Mouse (Mus musculus) heart, embryonic 14.5 days (tissue): ENCODE data around the gene Brf1. TPM values are rescaled to one million over a fixed set of nuclear protein-coding genes. Genes with fewer than 3 reads are reported as not detected.

Source experiments
- ATAC-seq: fragments of 200-750 bp; cut with Nextera tagmentation; 2 replicates; pipeline ENCODE4 v1.8.0; 2017; ENCODE audit warnings: low read depth, moderate TSS enrichment; ENCODE audit not compliant: insufficient number of reproducible peaks, insufficient read depth, low FRiP score
- H3K27ac ChIP-seq, 2 experiments: fragments of 200-500 bp in 1 of 2; fragments of 300-500 bp in 1 of 2; sonication (generic) in 1 of 2; replicated peaks in 1 of 2; 2 replicates each; pipeline ENCODE4 v1.5.1; 2012 to 2014; ENCODE audit warnings: low read depth in 2 of 2, low read length in 2 of 2, control low read depth in 1 of 2, mild to moderate bottlenecking in 1 of 2, mixed read lengths in 1 of 2; ENCODE audit not compliant: control insufficient read depth in 1 of 2, insufficient read depth in 1 of 2
- H3K27me3 ChIP-seq: fragments of 300-500 bp; sonication (generic); 2 replicates; pipeline ENCODE4 v1.6.1; 2014; ENCODE audit warnings: mild to moderate bottlenecking, low read length, control low read depth; ENCODE audit not compliant: control insufficient read depth, insufficient read depth
- H3K36me3 ChIP-seq: fragments of 300-500 bp; sonication (generic); 2 replicates; pipeline ENCODE4 v1.6.1; 2014; ENCODE audit warnings: mild to moderate bottlenecking, control low read depth, low read length, mixed read lengths; ENCODE audit not compliant: control insufficient read depth, insufficient read depth
- H3K4me1 ChIP-seq, 2 experiments: fragments of 200-500 bp in 1 of 2; fragments of 300-500 bp in 1 of 2; sonication (generic) in 1 of 2; 2 replicates each; pipeline ENCODE4 v1.6.1; 2012 to 2014; ENCODE audit warnings: low read length in 2 of 2, control low read depth in 1 of 2, mixed read lengths in 1 of 2; ENCODE audit not compliant: control insufficient read depth in 2 of 2, insufficient read depth in 2 of 2
- H3K4me2 ChIP-seq: fragments of 300-500 bp; sonication (generic); 2 replicates; pipeline ENCODE4 v1.6.1; 2014; ENCODE audit warnings: mild to moderate bottlenecking, low read length
- H3K4me3 ChIP-seq, 2 experiments: fragments of 200-500 bp in 1 of 2; fragments of 300-500 bp in 1 of 2; sonication (generic) in 1 of 2; 2 replicates each; pipeline ENCODE4 v1.5.1; 2012 to 2014; ENCODE audit warnings: low read length in 2 of 2, mild to moderate bottlenecking in 2 of 2, control low read depth in 1 of 2, low read depth in 1 of 2, moderate library complexity in 1 of 2; ENCODE audit not compliant: control insufficient read depth in 1 of 2, insufficient read depth in 1 of 2
- H3K9ac ChIP-seq: fragments of 300-500 bp; sonication (generic); 2 replicates; pipeline ENCODE4 v1.6.1; 2014; ENCODE audit warnings: mild to moderate bottlenecking, low read length
- H3K9me3 ChIP-seq: fragments of 300-500 bp; sonication (generic); 2 replicates; pipeline ENCODE4 v1.6.1; 2016; ENCODE audit warnings: low read length, control low read depth; ENCODE audit not compliant: control insufficient read depth
- WGBS: fragments of 180-500 bp; shearing (Covaris S2); extraction: QIAGEN DNeasy Blood & Tissue Kit; methylation state at CpG from one replicate; pipeline ENCODE4 v1.1.7; 2014; 5-methylcytosine and 5-hydroxymethylcytosine counted together
- polyA plus RNA-seq: library from polyadenylated mRNA; unstranded; fragments of >200 nt; fragmentation: Nextera tagmentation; extraction: Ambion mirVana; gene quantifications from 2 replicates; pipeline ENCODE4 v1.2.1, GENCODE M21; 2014

Brf1 gene
- polyA plus RNA-seq, 1 experiment from 2014 or later = 40.5 TPM

DNA sequence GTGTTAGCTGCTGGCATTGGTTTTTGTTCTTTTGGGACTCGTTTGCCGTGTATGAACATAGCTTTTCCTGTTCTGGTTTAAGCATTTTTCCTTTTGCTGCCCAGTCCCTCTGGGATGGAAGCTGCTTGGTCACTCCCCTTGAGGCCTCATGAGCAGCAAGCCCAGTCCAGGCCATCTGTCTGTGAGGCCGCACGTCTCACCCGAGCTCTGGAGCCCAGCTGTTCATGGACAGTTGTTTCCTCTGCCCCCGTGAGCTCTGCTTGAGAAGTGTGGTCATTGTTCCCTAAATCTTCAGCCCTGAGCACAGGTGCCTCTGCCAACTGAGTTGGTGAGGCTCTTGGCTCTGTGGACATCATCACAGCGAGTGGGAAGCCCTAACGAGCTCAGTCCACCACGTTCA, 28.4 kb upstream of the Brf1 start:
- H3K36me3 ChIP-seq = no peaks in the 10 kb centered on the region
- no peak overlapping the region for H3K4me3 ChIP-seq
- H3K4me2 ChIP-seq = no peak overlapping the region
- ATAC-seq = no peak
- WGBS = 79% methylated on average over 9 of the region's 9 CpGs
- peaks cover 4% of the 10 kb centered on the region; the same call in 1 of the 2 replicates for H3K9me3 ChIP-seq
- H3K27me3 ChIP-seq = no peaks in the 10 kb centered on the region
- H3K4me1 ChIP-seq = peaks cover 28 to 42% of the 10 kb centered on the region in 2 experiments
- H3K27ac ChIP-seq = no peak overlapping the region
- no peak overlapping the region for H3K9ac ChIP-seq

DNA sequence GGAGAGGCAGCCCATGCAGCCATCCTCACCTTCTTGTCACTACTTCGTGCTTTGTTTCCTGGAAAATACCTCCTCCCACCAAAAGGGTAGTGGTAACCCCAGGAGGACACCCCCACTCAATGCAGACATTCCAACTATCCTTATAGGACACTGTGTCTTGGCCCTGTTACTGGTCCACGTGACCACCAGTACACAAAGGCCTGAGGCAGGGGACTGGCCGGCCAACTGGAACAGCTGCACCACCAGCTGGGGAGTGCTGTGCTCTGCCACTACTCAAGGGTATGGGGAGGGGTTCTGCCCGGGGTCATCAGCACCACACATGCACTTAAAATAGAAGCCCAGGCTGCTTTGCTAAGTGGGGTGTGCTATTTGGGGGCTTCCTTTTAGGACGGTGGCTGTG, 27.6 kb upstream of the Brf1 start:
- H3K27me3 ChIP-seq = no peaks in the 10 kb centered on the region
- no peaks in the 10 kb centered on the region for H3K36me3 ChIP-seq
- no peak overlapping the region for H3K4me3 ChIP-seq
- no peak overlapping the region for H3K4me2 ChIP-seq
- WGBS = 28% methylated on average over 5 of the region's 5 CpGs
- peak overlapping the region; percentile 35 to 46; a peak in 1 of 4 replicates for H3K27ac ChIP-seq
- no peak overlapping the region for H3K9ac ChIP-seq
- H3K4me1 ChIP-seq = peaks cover 22 to 34% of the 10 kb centered on the region in 2 experiments
- H3K9me3 ChIP-seq = peaks cover 4% of the 10 kb centered on the region; the same call in 1 of the 2 replicates
- no peak for ATAC-seq

DNA sequence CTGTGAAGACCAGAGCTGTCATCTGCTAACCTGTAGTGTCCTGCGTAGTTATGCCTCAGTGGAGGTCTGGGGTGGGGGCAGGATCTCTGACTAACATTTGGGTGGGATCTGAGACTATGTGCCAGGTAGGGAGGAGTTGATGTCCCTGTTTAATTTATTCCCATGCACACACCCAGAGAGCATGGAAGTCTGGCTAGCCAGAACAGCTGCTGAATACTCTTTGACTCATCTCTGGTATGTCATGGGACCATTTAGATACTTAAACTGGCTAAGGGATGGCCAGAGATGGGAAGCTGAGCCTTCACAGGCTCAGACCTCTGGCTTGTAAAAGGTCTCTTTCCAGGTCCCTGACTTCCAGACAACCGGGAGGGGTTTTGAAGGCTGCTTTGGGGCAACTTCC, 27.0 kb upstream of the Brf1 start:
- Histone ChIP-seq H3K9ac (no peak overlapping the region), H3K4me3 (no peak overlapping the region), H3K4me2 (no peak overlapping the region), H3K9me3 (peaks cover 4% of the 10 kb centered on the region; the same call in 1 of the 2 replicates), H3K4me1 (peaks cover 19 to 31% of the 10 kb centered on the region in 2 experiments), H3K27me3 (no peaks in the 10 kb centered on the region), H3K27ac (peak overlapping the region in 1 of 2 experiments; percentile 46; a peak in 1 of 4 replicates), H3K36me3 (no peaks in the 10 kb centered on the region)
- ATAC-seq = no peak
- 85% methylated on average over 2 of the region's 2 CpGs for WGBS

DNA sequence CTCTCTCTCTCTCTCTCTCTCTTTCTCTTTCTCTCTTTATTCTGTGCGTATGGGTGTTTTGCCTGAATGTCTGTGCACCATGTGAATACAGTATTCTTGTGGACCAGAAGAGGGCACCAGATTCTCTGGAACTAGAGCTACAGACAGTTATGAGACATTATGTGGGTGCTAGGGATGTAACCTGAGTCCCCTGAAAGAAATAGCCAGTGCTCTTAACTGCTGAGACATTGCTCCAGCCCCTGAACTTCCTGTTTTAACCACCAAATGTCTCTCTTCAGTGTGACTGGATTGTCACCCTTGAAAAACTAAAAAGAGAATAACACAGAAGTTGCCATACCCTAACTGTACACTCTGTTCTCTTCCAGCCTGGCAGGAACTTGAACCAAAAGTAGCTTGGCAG, 26.1 kb upstream of the Brf1 start:
- H3K9ac ChIP-seq = no peak overlapping the region
- no peaks in the 10 kb centered on the region for H3K27me3 ChIP-seq
- H3K4me1 ChIP-seq = peaks cover 11 to 22% of the 10 kb centered on the region in 2 experiments
- no peak overlapping the region for H3K27ac ChIP-seq
- H3K36me3 ChIP-seq = no peaks in the 10 kb centered on the region
- H3K4me3 ChIP-seq = no peak overlapping the region
- peaks cover 4% of the 10 kb centered on the region; the same call in 1 of the 2 replicates for H3K9me3 ChIP-seq
- H3K4me2 ChIP-seq = no peak overlapping the region
- no peak for ATAC-seq
- 100% methylated on average over 1 of the region's 1 CpGs for WGBS

DNA sequence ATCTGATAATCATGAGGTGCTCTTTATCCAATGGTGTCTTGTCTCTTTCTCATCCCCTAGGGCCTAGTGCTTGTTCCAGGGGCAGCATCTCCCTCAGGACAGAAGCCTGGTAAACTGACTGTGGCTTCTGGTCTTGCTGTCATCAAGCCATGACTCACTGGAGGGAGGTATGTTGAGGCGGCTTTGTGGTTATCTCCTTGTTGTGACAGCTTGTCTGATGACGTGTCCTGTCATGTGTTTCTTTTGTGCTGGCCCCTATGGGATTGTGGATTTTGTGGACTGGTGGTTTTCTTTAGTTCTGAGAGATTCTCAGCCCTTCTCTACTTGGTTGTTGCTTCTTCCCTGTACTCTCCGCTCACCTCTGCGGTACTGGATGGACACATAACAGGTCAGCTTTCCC, 22.6 kb upstream of the Brf1 start:
- 49% methylated on average over 4 of the region's 4 CpGs for WGBS
- no peak overlapping the region for H3K9ac ChIP-seq
- H3K27ac ChIP-seq = no peak overlapping the region
- H3K4me1 ChIP-seq = peaks cover 9 to 10% of the 10 kb centered on the region in 2 experiments
- no peaks in the 10 kb centered on the region for H3K27me3 ChIP-seq
- peaks cover 9% of the 10 kb centered on the region for H3K36me3 ChIP-seq
- peaks cover 4% of the 10 kb centered on the region; the same call in 1 of the 2 replicates for H3K9me3 ChIP-seq
- no peak for ATAC-seq
- no peak overlapping the region for H3K4me2 ChIP-seq
- H3K4me3 ChIP-seq = no peak overlapping the region

DNA sequence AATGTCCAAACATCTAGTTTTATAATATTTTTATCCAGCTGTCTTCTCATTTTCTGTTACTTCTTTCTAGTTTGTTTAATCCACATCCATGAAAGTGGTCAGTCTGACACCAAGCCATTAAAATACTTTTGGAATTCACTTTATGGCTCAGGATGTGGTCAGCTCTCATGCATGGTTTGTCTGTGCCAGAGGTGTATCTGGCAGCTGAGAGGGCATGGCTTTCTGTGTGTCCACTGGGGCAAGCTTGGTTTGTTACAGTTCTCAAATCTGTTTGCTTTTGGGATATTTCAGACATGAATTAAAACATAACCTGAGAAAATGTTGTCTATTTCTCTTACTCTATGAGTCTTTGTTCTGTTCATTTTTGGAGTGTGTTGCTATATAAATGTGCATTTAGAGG, 21.0 kb upstream of the Brf1 start:
- ATAC-seq = no peak
- Histone ChIP-seq H3K4me2 (no peak overlapping the region), H3K9me3 (peaks cover under 1% of the 10 kb centered on the region; the same call in 1 of the 2 replicates), H3K27ac (no peak overlapping the region), H3K36me3 (peaks cover 9% of the 10 kb centered on the region), H3K27me3 (no peaks in the 10 kb centered on the region), H3K4me3 (no peak overlapping the region), H3K4me1 (peaks cover 3% of the 10 kb centered on the region in 2 experiments; a peak in 2 of 4 replicates), H3K9ac (no peak overlapping the region)

DNA sequence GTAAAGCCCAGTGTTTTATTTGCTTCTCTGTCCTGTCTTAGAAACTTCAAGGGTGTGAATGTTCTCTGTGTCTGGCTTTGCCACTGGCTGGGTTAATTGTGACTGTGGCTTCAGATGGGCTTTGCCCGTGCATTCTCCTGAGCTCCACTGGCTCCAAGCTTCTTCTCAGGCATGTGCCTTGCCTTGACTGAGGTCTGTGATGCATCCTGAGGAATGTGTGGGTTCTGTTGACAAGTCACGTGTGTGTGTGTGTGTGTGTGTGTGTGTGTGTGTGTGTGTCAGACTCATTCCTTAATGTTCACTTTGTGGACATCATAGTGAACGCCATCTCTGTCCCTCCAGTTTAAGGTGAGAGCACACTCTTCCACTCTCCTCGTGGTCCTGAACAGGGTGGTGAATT, 18.3 kb upstream of the Brf1 start:
- H3K27ac ChIP-seq = no peak overlapping the region
- ATAC-seq = no peak
- H3K27me3 ChIP-seq = no peaks in the 10 kb centered on the region
- H3K4me3 ChIP-seq = no peak overlapping the region
- 72% methylated on average over 4 of the region's 4 CpGs for WGBS
- no peak overlapping the region for H3K4me2 ChIP-seq
- H3K9ac ChIP-seq = no peak overlapping the region
- H3K36me3 ChIP-seq = peaks cover 9% of the 10 kb centered on the region
- H3K4me1 ChIP-seq = peaks cover 12 to 14% of the 10 kb centered on the region in 2 experiments
- H3K9me3 ChIP-seq = no peaks in the 10 kb centered on the region

DNA sequence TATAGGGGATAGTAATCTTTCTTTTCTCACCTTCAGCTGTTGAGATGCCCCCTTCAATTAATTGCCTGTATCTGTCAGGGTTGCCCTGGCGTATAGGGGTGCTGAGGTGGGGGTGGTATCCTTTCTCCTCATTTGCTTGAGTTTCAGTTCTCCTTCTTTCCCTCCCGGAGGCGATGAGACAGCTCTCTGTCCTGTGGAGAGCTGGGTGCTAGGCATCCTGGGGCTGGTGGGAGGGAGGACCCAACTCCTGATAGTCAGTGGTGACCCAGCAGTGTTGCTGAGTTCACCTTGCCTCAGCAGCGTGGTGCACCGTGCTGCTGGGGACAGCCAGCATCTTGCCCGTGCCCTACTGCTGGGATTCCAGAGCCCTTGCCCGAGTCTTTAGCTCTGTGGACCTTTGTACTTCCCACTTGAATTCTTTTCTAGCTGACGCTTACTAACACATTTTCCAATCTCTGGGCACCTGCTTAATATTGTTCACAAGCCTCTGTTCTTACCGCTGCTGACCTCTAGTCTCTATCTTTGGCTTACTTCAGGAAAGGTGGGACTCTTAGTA, 17.0 kb upstream of the Brf1 start:
- no peak for ATAC-seq
- no peak overlapping the region for H3K9ac ChIP-seq
- H3K27ac ChIP-seq = no peak overlapping the region
- H3K9me3 ChIP-seq = no peaks in the 10 kb centered on the region
- no peak overlapping the region for H3K4me3 ChIP-seq
- H3K4me2 ChIP-seq = no peak overlapping the region
- peaks cover 9% of the 10 kb centered on the region for H3K36me3 ChIP-seq
- WGBS = 55% methylated on average over 9 of the region's 9 CpGs
- no peaks in the 10 kb centered on the region for H3K27me3 ChIP-seq
- H3K4me1 ChIP-seq = peaks cover 14 to 18% of the 10 kb centered on the region in 2 experiments
